Mouse (Mus musculus): ENCODE measurements at regions not wholly inside any gene's neighbourhood (a gene's known extent, or its start where the extent isn't known, plus 50 kb on each side); places are given as distances from the start of the nearest gene placed in this dataset.

DNA sequence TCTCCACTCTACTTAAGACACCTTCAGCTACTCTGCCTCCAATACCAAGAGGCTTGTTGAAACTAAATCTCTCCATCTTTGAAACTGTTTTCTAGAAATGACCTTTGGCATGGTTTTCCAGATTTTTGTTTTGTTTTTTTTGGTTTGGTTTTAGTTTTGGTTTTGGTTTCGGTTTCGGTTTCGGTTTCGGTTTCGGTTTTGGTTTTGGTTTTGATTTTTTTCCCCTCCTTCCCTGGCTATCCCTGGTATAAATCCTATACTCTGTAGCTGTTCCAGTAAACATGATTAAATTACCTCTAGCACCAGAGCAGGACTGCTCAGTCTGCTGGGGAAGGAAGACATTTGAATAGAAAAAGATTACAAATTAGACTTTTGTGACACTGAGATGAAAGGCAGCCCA lies 454.0 kb downstream of the Nuf2 start:
- no peak overlapping the region for H3K27ac ChIP-seq (ENCODE audit: insufficient read depth, low read depth, low read length)
- no peak for TF ChIP-seq CTCF (IDR thresholded peaks at IDR 0.05; ENCODE audit: low read depth, low read length)
- no peak for TF ChIP-seq POLR2A (IDR thresholded peaks at IDR 0.05; ENCODE audit: borderline replicate concordance, low read depth, low read length)
- H3K4me3 ChIP-seq (ENCODE audit: insufficient read depth, low read length): no peak overlapping the region

DNA sequence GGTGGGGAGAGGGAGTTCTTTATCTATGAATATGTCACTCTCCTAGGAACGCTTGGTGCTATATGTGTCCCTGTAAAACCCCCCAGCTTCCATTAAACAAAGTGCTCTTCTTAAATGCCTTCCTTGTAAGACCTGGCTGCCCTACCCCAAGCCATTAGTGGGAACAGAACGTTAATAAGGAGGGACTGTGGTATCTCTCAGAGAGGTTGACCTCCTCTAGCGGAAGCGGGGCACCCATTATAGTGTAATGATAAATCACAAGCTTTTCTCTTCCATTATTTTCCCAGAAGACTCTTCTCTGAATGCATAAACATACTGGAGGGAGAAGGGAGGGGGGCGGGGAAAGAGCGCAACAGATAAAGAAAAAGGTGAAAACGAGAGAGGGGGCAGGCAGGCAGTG lies 455.3 kb downstream of the Nuf2 start:
- TF ChIP-seq POLR2A (IDR thresholded peaks at IDR 0.05; ENCODE audit: borderline replicate concordance, low read depth, low read length) (no peak), CTCF (IDR thresholded peaks at IDR 0.05; ENCODE audit: low read depth, low read length) (no peak)

More for the DNA sequence above, 454.0 kb downstream of the Nuf2 start:
- H3K4me1 ChIP-seq (ENCODE audit: control insufficient read depth, insufficient read depth, low read length): no peaks in the 10 kb centered on the region

DNA sequence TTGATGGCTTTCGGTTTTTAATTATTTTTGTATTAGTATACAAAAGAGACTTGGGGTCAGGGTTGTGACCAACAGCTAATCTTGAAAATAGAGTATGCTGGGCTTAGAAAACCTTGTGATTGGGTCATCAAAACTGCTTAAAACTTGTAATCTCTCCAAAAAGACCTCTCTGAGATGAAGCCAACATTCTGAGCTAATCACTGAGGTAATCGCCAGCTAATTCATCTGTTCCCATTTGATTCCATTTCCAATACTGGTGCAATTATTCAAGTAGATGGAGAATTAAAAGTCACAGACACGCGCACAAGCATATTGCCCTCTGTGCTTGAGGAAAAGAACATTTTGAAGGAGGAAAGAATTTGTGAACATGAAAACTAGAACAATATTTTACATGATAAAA lies 459.9 kb downstream of the Nuf2 start:
- no peaks in the 10 kb centered on the region for H3K4me1 ChIP-seq (ENCODE audit: control insufficient read depth, insufficient read depth, low read length)
- H3K4me3 ChIP-seq (ENCODE audit: insufficient read depth, low read length): no peak overlapping the region
- TF ChIP-seq CTCF (IDR thresholded peaks at IDR 0.05; ENCODE audit: low read depth, low read length) (no peak), POLR2A (IDR thresholded peaks at IDR 0.05; ENCODE audit: borderline replicate concordance, low read depth, low read length) (no peak)
- no peak overlapping the region for H3K27ac ChIP-seq (ENCODE audit: insufficient read depth, low read depth, low read length)

More for the DNA sequence above, 455.3 kb downstream of the Nuf2 start:
- Histone ChIP-seq H3K27ac (ENCODE audit: insufficient read depth, low read depth, low read length) (no peak overlapping the region), H3K4me3 (ENCODE audit: insufficient read depth, low read length) (no peak overlapping the region), H3K4me1 (ENCODE audit: control insufficient read depth, insufficient read depth, low read length) (no peaks in the 10 kb centered on the region)

GRCm38 (mm10) chr1:169069647-169070046 lies 461.6 kb downstream of the Nuf2 start:
- TF ChIP-seq CTCF (IDR thresholded peaks at IDR 0.05; ENCODE audit: low read depth, low read length): no peak
- TF ChIP-seq POLR2A (IDR thresholded peaks at IDR 0.05; ENCODE audit: borderline replicate concordance, low read depth, low read length): no peak
- H3K4me1 ChIP-seq (ENCODE audit: control insufficient read depth, insufficient read depth, low read length): no peaks in the 10 kb centered on the region
- no peak overlapping the region for H3K4me3 ChIP-seq (ENCODE audit: insufficient read depth, low read length)

DNA sequence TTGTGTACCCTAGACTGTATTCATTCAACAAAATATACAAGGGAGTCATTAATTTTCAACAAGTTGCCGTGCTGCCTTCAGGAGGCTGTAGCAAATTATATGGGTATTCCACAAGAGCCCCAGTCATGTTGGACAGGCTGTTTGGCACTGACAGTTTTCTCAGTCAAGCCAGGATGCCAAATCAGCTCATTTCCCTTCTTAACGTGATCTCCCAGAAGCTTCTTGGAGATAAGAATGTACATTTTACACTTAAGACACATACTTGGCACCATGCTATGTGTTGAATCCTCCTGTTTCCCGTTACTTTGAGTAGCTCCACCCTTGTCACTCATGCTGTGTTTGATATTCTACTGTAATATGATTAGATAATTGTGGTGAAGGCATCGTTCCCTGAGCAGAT lies 464.5 kb downstream of the Nuf2 start:
- H3K4me1 ChIP-seq (ENCODE audit: control insufficient read depth, insufficient read depth, low read length): no peaks in the 10 kb centered on the region
- TF ChIP-seq POLR2A (IDR thresholded peaks at IDR 0.05; ENCODE audit: borderline replicate concordance, low read depth, low read length) (no peak), CTCF (IDR thresholded peaks at IDR 0.05; ENCODE audit: low read depth, low read length) (no peak)
- H3K27ac ChIP-seq (ENCODE audit: insufficient read depth, low read depth, low read length): no peak overlapping the region
- no peak overlapping the region for H3K4me3 ChIP-seq (ENCODE audit: insufficient read depth, low read length)

More at GRCm38 (mm10) chr1:169069647-169070046, 461.6 kb downstream of the Nuf2 start:
- no peak overlapping the region for H3K27ac ChIP-seq (ENCODE audit: insufficient read depth, low read depth, low read length)

DNA sequence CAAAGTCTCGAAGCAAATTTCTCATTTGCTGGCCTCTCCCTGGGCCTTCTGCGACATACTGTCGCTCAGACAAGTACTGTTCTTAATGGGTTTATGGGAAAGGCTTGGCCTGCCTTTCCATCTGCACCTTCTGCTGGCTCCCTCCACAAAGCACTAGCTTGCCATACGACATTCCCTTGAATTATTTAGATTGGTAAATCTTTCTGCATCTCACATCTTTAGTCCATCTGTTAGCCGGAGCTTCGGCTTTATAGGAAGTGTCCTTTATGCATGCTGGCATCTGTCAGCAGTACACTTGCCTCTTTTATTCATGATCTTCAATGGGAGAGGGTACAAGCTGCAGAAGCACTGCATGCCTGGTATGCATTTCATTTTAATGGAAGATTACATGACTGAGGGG lies 470.6 kb downstream of the Nuf2 start:
- Histone ChIP-seq H3K27ac (ENCODE audit: insufficient read depth, low read depth, low read length) (no peak overlapping the region), H3K4me1 (ENCODE audit: control insufficient read depth, insufficient read depth, low read length) (no peaks in the 10 kb centered on the region), H3K4me3 (ENCODE audit: insufficient read depth, low read length) (no peak overlapping the region)
- TF ChIP-seq POLR2A (IDR thresholded peaks at IDR 0.05; ENCODE audit: borderline replicate concordance, low read depth, low read length): no peak
- no peak for TF ChIP-seq CTCF (IDR thresholded peaks at IDR 0.05; ENCODE audit: low read depth, low read length)

DNA sequence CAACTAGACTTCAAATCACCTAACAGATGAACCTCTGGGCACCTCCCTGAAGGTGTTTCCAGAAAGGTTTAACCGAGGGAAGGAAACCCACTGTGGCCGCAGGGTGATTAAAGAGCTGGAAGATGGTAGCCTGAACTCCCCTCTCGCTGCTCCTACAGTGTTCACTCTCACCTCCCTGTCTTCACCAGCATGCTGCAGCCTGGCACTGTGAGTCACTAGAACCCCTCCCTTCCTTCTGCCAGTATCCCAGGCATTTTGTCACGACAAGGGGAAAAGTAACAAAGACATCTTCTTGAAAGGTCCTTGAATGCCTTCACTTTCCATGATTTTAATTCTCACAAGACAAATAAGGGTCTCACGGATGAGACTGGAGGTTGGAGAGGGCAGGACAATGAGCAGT lies 471.1 kb downstream of the Nuf2 start:
- Histone ChIP-seq H3K4me3 (ENCODE audit: insufficient read depth, low read length) (no peak overlapping the region), H3K27ac (ENCODE audit: insufficient read depth, low read depth, low read length) (no peak overlapping the region), H3K4me1 (ENCODE audit: control insufficient read depth, insufficient read depth, low read length) (no peaks in the 10 kb centered on the region)
- no peak for TF ChIP-seq POLR2A (IDR thresholded peaks at IDR 0.05; ENCODE audit: borderline replicate concordance, low read depth, low read length)

DNA sequence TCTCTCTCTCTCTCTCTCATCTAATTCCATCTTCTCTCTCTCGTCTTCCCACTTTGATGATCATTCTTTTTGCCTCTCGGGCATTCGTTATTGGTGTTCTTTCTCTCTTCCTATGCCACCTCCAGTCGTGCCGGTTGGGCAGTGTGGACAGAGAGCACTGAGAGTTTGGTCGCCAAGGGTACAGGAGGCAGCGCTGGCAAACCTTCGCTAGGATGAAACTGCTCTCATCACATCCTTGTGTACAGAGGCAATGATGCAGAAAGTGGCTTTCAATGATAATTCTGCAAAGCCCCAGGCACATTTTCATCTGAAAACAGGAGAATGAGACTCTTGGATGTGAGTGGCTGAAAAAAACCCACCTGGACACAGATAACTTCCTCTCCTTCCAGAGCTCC lies 479.4 kb downstream of the Nuf2 start:
- TF ChIP-seq POLR2A (IDR thresholded peaks at IDR 0.05; ENCODE audit: borderline replicate concordance, low read depth, low read length): no peak
- no peak for TF ChIP-seq CTCF (IDR thresholded peaks at IDR 0.05; ENCODE audit: low read depth, low read length)

GRCm38 (mm10) chr1:169051085-169051862 lies 480.0 kb downstream of the Nuf2 start:
- TF ChIP-seq CTCF (IDR thresholded peaks at IDR 0.05; ENCODE audit: low read depth, low read length) (no peak), POLR2A (IDR thresholded peaks at IDR 0.05; ENCODE audit: borderline replicate concordance, low read depth, low read length) (no peak)
- H3K27ac ChIP-seq (ENCODE audit: insufficient read depth, low read depth, low read length): no peak overlapping the region
- H3K4me3 ChIP-seq (ENCODE audit: insufficient read depth, low read length): no peak overlapping the region
- H3K4me1 ChIP-seq (ENCODE audit: control insufficient read depth, insufficient read depth, low read length): no peaks in the 10 kb centered on the region

More for the DNA sequence above, 479.4 kb downstream of the Nuf2 start:
- no peak overlapping the region for H3K27ac ChIP-seq (ENCODE audit: insufficient read depth, low read depth, low read length)
- no peak overlapping the region for H3K4me3 ChIP-seq (ENCODE audit: insufficient read depth, low read length)
- no peaks in the 10 kb centered on the region for H3K4me1 ChIP-seq (ENCODE audit: control insufficient read depth, insufficient read depth, low read length)

DNA sequence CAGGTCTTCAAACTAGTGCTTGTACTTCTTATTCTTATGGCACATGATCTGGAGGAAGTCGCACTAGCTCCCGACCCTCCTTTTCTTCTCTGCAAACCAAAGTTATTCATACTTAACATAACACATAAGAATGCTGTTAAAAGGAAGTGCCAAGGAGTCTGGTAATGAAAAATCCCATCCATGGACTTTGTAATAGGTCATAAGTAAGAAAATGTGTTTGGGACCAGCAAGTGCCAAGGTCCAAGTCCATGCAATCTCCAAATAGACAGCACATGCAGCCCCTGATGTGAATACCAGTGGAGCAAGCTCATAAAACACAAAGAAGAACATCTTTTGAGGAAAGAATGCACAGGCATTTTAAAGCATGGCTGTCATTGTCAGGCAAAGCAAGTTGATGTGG lies 481.4 kb downstream of the Nuf2 start:
- no peaks in the 10 kb centered on the region for H3K4me1 ChIP-seq (ENCODE audit: control insufficient read depth, insufficient read depth, low read length)
- TF ChIP-seq CTCF (IDR thresholded peaks at IDR 0.05; ENCODE audit: low read depth, low read length) (no peak), POLR2A (IDR thresholded peaks at IDR 0.05; ENCODE audit: borderline replicate concordance, low read depth, low read length) (no peak)
- no peak overlapping the region for H3K4me3 ChIP-seq (ENCODE audit: insufficient read depth, low read length)
- H3K27ac ChIP-seq (ENCODE audit: insufficient read depth, low read depth, low read length): no peak overlapping the region
